Mouse (Mus musculus): ENCODE results near the gene Cd300e.
"Not testable (repeated sequence)": the region's sequence is repeated elsewhere in the genome, so short reads cannot be mapped to it uniquely, and the experiment has no call there.

Cd300e gene

GRCm38 (mm10) chr11:115082196-115082595, 20.2 kb upstream of the Cd300e start:
- no peak for DNase-seq (ENCODE audit: low spot score in 2 of 2)

GRCm38 (mm10) chr11:115081373-115081772, 19.4 kb upstream of the Cd300e start:
- no peak for DNase-seq (ENCODE audit: low spot score in 2 of 2)

- DNase-seq (ENCODE audit: low spot score in 2 of 2): peak; percentile 63 to 69
Observed at GRCm38 (mm10) chr11:115080886-115081285, 18.9 kb upstream of the Cd300e start.

- DNase-seq (ENCODE audit: low spot score in 2 of 2): no peak
Observed at GRCm38 (mm10) chr11:115078680-115079079, 16.7 kb upstream of the Cd300e start.

GRCm38 (mm10) chr11:115077436-115077835, 15.5 kb upstream of the Cd300e start:
- peak; percentile 76 to 90 for DNase-seq (ENCODE audit: low spot score in 2 of 2)

GRCm38 (mm10) chr11:115075859-115076258, 13.9 kb upstream of the Cd300e start:
- no peak for DNase-seq (ENCODE audit: low spot score in 2 of 2)

GRCm38 (mm10) chr11:115075407-115075806, 13.4 kb upstream of the Cd300e start:
- no peak for DNase-seq (ENCODE audit: low spot score in 2 of 2)

- DNase-seq (ENCODE audit: low spot score in 2 of 2): no peak
Observed at GRCm38 (mm10) chr11:115073002-115073401, 11.0 kb upstream of the Cd300e start.

GRCm38 (mm10) chr11:115071631-115072294, 9.8 kb upstream of the Cd300e start:
- DNase-seq (ENCODE audit: low spot score in 2 of 2): no peak

GRCm38 (mm10) chr11:115071015-115071551, 9.1 kb upstream of the Cd300e start:
- DNase-seq (ENCODE audit: low spot score in 2 of 2): no peak

GRCm38 (mm10) chr11:115066768-115067167, 4.8 kb upstream of the Cd300e start:
- DNase-seq (ENCODE audit: low spot score in 2 of 2): no peak

GRCm38 (mm10) chr11:115059797-115060196, 2.2 kb downstream of the Cd300e start:
- DNase-seq (ENCODE audit: low spot score in 2 of 2): no peak

- DNase-seq (ENCODE audit: low spot score in 2 of 2): no peak
Observed at GRCm38 (mm10) chr11:115058701-115059100, 3.3 kb downstream of the Cd300e start.

- peak; percentile 33 to 67 for DNase-seq (ENCODE audit: low spot score in 2 of 2)
Observed at GRCm38 (mm10) chr11:115054537-115054936, 7.4 kb downstream of the Cd300e start.

GRCm38 (mm10) chr11:115052991-115053390, 9.0 kb downstream of the Cd300e start:
- DNase-seq (ENCODE audit: low spot score in 2 of 2): no peak

- DNase-seq (ENCODE audit: low spot score in 2 of 2): no peak
Observed at GRCm38 (mm10) chr11:115052206-115052605, 9.8 kb downstream of the Cd300e start.

GRCm38 (mm10) chr11:115049282-115049895, 12.6 kb downstream of the Cd300e start:
- DNase-seq (ENCODE audit: low spot score in 2 of 2): no peak

GRCm38 (mm10) chr11:115048259-115048658, 13.7 kb downstream of the Cd300e start, which contains the start of gene Cd300ld3:
Cd300ld3 (minus strand) TSS chr11:115048409.
- DNase-seq (ENCODE audit: low spot score in 2 of 2): no peak

- DNase-seq (ENCODE audit: low spot score in 2 of 2): not testable (repeated sequence)
Observed at GRCm38 (mm10) chr11:115037669-115038068, 24.3 kb downstream of the Cd300e start, which contains the start of gene Cd300ld5. Cd300ld5 (minus strand) TSS chr11:115037769.

- not testable (repeated sequence) for DNase-seq (ENCODE audit: low spot score in 2 of 2)
Observed at GRCm38 (mm10) chr11:115026912-115027311, 35.1 kb downstream of the Cd300e start, which contains the start of gene Cd300ld4. Cd300ld4 (minus strand) TSS chr11:115027012.

- not testable (repeated sequence) for DNase-seq (ENCODE audit: low spot score in 2 of 2)
Observed at GRCm38 (mm10) chr11:115016093-115016492, 45.9 kb downstream of the Cd300e start, which contains the start of gene Cd300ld2. Cd300ld2 (minus strand) TSS chr11:115016193.

GRCm38 (mm10) chr11:115004070-115004469, 57.9 kb downstream of the Cd300e start:
- no peak for DNase-seq (ENCODE audit: low spot score in 2 of 2)
